Mouse (Mus musculus) kidney, postnatal 0 days (tissue): ENCODE data around the gene Calr. TPM values are rescaled to one million over a fixed set of nuclear protein-coding genes. Genes with fewer than 3 reads are reported as not detected.

ENCODE experiments used
- ATAC-seq: fragments of 200-750 bp; cut with Nextera tagmentation; replicated peaks from 2 replicates; pipeline ENCODE4 v1.8.0; 2017; ENCODE audit warnings: low read depth, moderate number of reproducible peaks, moderate TSS enrichment, moderate library complexity; ENCODE audit not compliant: low FRiP score
- DNase-seq: peaks from one replicate; pipeline ENCODE4 v3.0.0-alpha.2; 2016; ENCODE audit warnings: low spot score
- H3K27ac ChIP-seq: fragments of 300-500 bp; sonication (generic); 2 replicates; pipeline ENCODE4 v1.5.1; 2014; ENCODE audit warnings: mild to moderate bottlenecking
- H3K27me3 ChIP-seq: fragments of 300-500 bp; sonication (generic); 2 replicates; pipeline ENCODE4 v1.6.1; 2014; ENCODE audit warnings: low read length, mixed read lengths; ENCODE audit not compliant: insufficient read depth
- H3K36me3 ChIP-seq: fragments of 300-500 bp; sonication (generic); 2 replicates; pipeline ENCODE4 v1.6.1; 2014; ENCODE audit warnings: low read length, mixed read lengths; ENCODE audit not compliant: insufficient read depth
- H3K4me1 ChIP-seq: fragments of 300-500 bp; sonication (generic); replicated peaks from 2 replicates; pipeline ENCODE4 v1.6.1; 2014; ENCODE audit warnings: antibody characterized with exemption, low read length, mixed read lengths; ENCODE audit not compliant: insufficient read depth
- H3K4me2 ChIP-seq: fragments of 300-500 bp; sonication (generic); 2 replicates; pipeline ENCODE4 v1.6.1; 2014; ENCODE audit warnings: mild to moderate bottlenecking, low read length, moderate library complexity, mixed read lengths
- H3K4me3 ChIP-seq: fragments of 300-500 bp; sonication (generic); replicated peaks from 2 replicates; pipeline ENCODE4 v1.5.1; 2014; ENCODE audit warnings: low read depth, low read length
- H3K9ac ChIP-seq: fragments of 300-500 bp; sonication (generic); 2 replicates; pipeline ENCODE4 v1.6.1; 2014; ENCODE audit warnings: low read depth, low read length
- H3K9me3 ChIP-seq: fragments of 300-500 bp; sonication (generic); replicated peaks from 2 replicates; pipeline ENCODE4 v1.6.1; 2016; ENCODE audit warnings: low read length, inconsistent platforms, mixed read lengths
- CTCF ChIP-seq: IDR thresholded peaks from 2 replicates; pipeline ENCODE4 v1.5.1; 2016; ENCODE audit warnings: antibody characterized with exemption, low read depth, mild to moderate bottlenecking, moderate library complexity
- WGBS: fragments of 180-500 bp; shearing (Covaris S2); extraction: QIAGEN DNeasy Blood & Tissue Kit; methylation state at CpG from one replicate; pipeline ENCODE4 v1.1.7; 2014; 5-methylcytosine and 5-hydroxymethylcytosine counted together
- polyA plus RNA-seq: library from polyadenylated mRNA; unstranded; fragments of >200 nt; fragmentation: Nextera tagmentation; extraction: Ambion mirVana; gene quantifications from 2 replicates; pipeline ENCODE4 v1.2.1, GENCODE M21; 2015

Calr gene
- polyA plus RNA-seq, 1 experiment from 2014 or later = 644 TPM

DNA sequence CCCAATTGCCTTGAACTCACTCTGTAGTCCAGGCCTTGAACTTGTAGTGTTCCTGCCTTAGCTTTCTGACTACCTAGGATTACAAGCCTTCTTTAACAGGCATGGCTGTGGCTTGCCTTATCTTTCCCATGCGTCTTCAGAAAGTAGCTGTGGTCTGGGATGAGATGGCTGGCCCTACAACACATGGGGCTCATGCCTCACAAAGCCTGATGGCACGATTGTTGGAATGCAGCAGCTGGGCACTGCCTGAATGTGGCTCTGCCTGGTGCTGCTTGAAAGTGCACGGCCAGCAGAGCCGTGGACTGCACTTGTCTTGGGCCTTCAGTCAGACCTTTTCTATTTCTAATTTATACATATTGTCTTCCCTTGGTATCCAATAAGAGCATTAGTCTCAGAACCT lies 38.0 kb upstream of the Calr start:
- H3K27me3 ChIP-seq = no peaks in the 10 kb centered on the region
- ATAC-seq (no peak), DNase-seq (no peak)
- peaks cover 23% of the 10 kb centered on the region for H3K36me3 ChIP-seq
- no peak for TF ChIP-seq CTCF
- no peak overlapping the region for H3K27ac ChIP-seq
- H3K4me3 ChIP-seq = no peak overlapping the region
- H3K9me3 ChIP-seq = no peaks in the 10 kb centered on the region
- H3K4me1 ChIP-seq = no peaks in the 10 kb centered on the region
- WGBS = 91% methylated on average over 4 of the region's 4 CpGs
- no peak overlapping the region for H3K4me2 ChIP-seq
- no peak overlapping the region for H3K9ac ChIP-seq

DNA sequence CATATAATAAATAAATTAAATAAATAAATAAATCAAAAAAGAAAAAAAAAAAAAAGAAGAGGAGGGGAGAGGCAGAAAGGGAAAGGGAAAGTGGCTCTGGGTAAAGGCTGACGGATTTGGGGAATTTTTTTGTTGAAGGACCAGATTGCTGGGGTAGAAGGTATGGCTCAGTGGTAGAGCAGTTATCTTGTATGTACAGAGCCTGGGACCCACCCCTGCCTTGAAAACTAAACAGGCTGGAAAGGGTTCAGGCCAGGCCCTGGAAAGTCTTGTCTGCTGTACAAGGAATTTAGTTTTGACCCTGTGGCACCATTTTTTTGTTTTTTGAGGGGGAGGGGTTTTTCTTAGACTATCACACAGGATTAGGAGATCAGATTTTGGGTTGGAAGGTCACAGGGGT lies 32.2 kb upstream of the Calr start:
- Histone ChIP-seq H3K27me3 (no peaks in the 10 kb centered on the region), H3K4me3 (no peak overlapping the region), H3K4me1 (no peaks in the 10 kb centered on the region), H3K4me2 (no peak overlapping the region), H3K9me3 (no peaks in the 10 kb centered on the region), H3K27ac (no peak overlapping the region), H3K9ac (no peak overlapping the region), H3K36me3 (no peaks in the 10 kb centered on the region)
- 84% methylated on average over 1 of the region's 1 CpGs for WGBS
- DNase-seq (no peak), ATAC-seq (no peak)
- no peak for TF ChIP-seq CTCF

DNA sequence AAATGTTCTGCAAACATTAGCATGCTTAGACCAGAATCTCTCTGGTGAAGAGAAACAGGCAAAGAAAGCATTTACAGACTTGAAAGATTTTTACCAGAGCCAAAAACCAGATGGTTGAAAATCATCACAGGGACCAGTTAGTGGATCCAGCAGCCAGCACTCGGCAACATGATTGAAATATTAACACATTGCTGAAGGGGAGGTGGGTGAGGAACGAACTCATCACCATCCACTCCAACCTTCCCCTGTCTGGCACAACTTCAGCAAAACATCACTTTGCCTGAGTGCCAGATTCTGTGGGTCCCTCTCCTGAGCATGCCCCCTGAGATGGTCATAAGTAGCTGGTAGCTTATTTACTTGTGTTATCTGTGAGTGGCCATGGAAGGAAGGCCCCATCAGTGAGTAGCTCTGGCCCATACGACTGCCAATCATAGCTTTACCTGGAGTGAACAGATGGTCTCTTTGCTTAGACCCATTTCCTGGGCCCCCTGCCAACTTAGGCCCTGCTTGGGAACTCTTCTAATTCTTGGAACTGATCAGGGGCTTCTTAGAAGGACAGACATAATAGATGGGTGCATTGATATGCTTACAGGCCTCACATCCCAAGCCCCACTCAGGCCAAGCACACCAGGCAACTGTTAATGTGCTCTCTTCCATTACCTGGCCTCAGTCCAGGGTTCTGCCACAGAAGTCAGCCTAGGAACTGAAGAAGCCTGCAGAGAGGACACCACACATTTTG lies 30.7 kb upstream of the Calr start:
- no peak for ATAC-seq
- DNase-seq = no peak
- Histone ChIP-seq H3K36me3 (no peaks in the 10 kb centered on the region), H3K4me3 (no peak overlapping the region), H3K4me2 (no peak overlapping the region), H3K9me3 (no peaks in the 10 kb centered on the region), H3K27ac (no peak overlapping the region), H3K4me1 (peaks cover 3% of the 10 kb centered on the region), H3K27me3 (no peaks in the 10 kb centered on the region), H3K9ac (no peak overlapping the region)
- no peak for TF ChIP-seq CTCF
- WGBS = 88% methylated on average over 3 of the region's 3 CpGs

- ATAC-seq = no peak
- H3K4me2 ChIP-seq = no peak overlapping the region
- no peaks in the 10 kb centered on the region for H3K9me3 ChIP-seq
- DNase-seq = no peak
- no peak overlapping the region for H3K9ac ChIP-seq
- TF ChIP-seq CTCF = no peak
- H3K4me3 ChIP-seq = no peak overlapping the region
- peaks cover 9% of the 10 kb centered on the region for H3K4me1 ChIP-seq
- no peak overlapping the region for H3K27ac ChIP-seq
- H3K27me3 ChIP-seq = no peaks in the 10 kb centered on the region
- 0 out of 2 replicates have a peak, but pooled peaks cover 4% of the 10 kb centered on the region for H3K36me3 ChIP-seq
- WGBS = 89% methylated on average over 3 of the region's 3 CpGs
These were observed 27.6 kb upstream of the Calr start for GRCm38 (mm10) chr8:84874339-84874738.

DNA sequence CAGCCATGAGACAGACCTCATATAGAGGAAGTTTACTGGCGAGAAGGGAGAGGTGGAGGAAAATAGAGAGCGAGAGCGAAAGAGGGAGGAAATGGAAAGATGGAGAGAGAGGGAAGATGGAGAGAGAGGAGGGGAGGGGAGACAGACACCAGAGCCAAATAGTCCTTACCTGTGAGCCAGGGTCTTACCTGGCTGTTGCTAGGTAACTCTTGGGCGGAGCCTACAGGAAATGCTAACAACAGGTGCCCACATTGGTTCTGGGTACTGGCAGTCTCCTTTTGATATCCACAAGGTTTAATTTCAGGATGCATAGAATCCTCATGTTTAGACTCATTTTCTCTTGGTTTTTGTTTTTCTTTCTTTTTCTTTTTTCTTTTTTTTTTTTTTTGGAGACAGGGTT lies 26.3 kb upstream of the Calr start:
- Histone ChIP-seq H3K27ac (no peak overlapping the region), H3K4me3 (peak overlapping the region; percentile 51; the same call in 1 of the 2 replicates), H3K9ac (no peak overlapping the region), H3K4me2 (peak overlapping the region; percentile 94), H3K4me1 (peaks cover 9% of the 10 kb centered on the region), H3K27me3 (no peaks in the 10 kb centered on the region), H3K9me3 (no peaks in the 10 kb centered on the region), H3K36me3 (peaks cover 17% of the 10 kb centered on the region)
- WGBS = 73% methylated on average over 4 of the region's 4 CpGs
- DNase-seq (no peak), ATAC-seq (no peak)
- no peak for TF ChIP-seq CTCF

DNA sequence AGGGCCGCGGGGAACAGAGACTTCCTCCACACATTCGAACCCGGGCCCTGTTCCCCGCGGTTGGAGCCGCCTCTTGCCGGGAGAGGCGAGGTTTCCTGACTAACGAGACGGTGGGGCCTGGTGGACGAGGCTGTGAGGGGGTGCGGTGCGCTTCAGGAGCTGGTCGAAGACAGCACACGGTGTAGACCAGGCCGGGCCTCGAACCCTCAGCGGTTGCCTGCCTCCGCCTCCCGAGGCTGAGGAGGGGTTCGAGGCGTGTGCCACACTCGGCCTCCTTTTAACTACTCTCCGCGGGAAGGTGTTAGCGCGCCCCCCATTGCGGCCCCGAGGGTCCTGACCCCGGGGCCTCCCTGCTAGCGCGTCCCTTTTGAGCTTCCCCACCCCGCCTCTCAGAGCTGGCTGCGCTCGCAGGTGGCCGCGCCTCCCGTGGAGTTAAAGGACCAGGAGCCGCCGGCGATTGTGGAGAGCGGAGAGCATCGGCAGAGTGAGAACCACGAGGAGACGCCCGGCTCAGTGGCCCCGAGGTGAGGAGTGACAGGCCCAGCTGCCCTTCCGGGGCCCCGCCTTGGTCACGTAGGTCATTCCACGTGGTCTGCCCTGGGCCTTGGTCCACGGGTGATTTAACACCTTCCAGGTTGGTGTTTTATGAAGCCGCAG lies 25.7 kb upstream of the Calr start:
- 2% methylated on average over 54 of the region's 54 CpGs for WGBS
- peak; percentile 62 for ATAC-seq
- no peaks in the 10 kb centered on the region for H3K27me3 ChIP-seq
- H3K4me2 ChIP-seq = peak overlapping the region; percentile 94
- peaks cover 23% of the 10 kb centered on the region for H3K36me3 ChIP-seq
- peak overlapping the region; percentile 51 for H3K4me3 ChIP-seq
- no peaks in the 10 kb centered on the region for H3K9me3 ChIP-seq
- DNase-seq = peak; percentile 29
- peaks cover 9% of the 10 kb centered on the region for H3K4me1 ChIP-seq
- TF ChIP-seq CTCF = no peak
- no peak overlapping the region for H3K27ac ChIP-seq
- peak overlapping the region; percentile 59 for H3K9ac ChIP-seq
